Mouse (Mus musculus) adrenal gland, adult 10 weeks (tissue): ENCODE results near the gene Impdh2. TPM values are rescaled to one million over a fixed set of nuclear protein-coding genes. Genes with fewer than 3 reads are reported as not detected.

Experiments used
- polyA plus RNA-seq: library from polyadenylated mRNA; stranded (reverse); fragments of 350-450 nt; fragmentation: Illumina TruSeq; extraction: RNeasy Lipid Tissue Mini Kit (QIAGEN cat#74804); gene quantifications from one replicate; pipeline ENCODE4 v1.2.3, GENCODE M21; 2014; ENCODE audit warnings: low read depth, low replicate concordance

Impdh2 gene
- polyA plus RNA-seq: 26.3 TPM

GRCm38 (mm10) chr9:108560227-108560841 is at the start of gene Impdh2:
Gene Impdh2, plus strand, starts transcription at chr9:108560286.

GRCm38 (mm10) chr9:108516380-108517251 is 43.5 kb upstream of the Impdh2 start, which contains the start of gene Qrich1:
Gene Qrich1, plus strand, starts transcription at chr9:108516806.

GRCm38 (mm10) chr9:108566815-108567776 is 7.0 kb downstream of the Impdh2 start, which contains the start of gene Ndufaf3:
Gene Ndufaf3, minus strand, starts transcription at chr9:108567434.

GRCm38 (mm10) chr9:108569381-108570206 is 9.5 kb downstream of the Impdh2 start, which contains the start of gene Dalrd3:
Gene Dalrd3, plus strand, starts transcription at chr9:108569886.

GRCm38 (mm10) chr9:108578545-108579343 is 18.7 kb downstream of the Impdh2 start, which contains the start of gene Wdr6:
Gene Wdr6, minus strand, starts transcription at chr9:108578739.

GRCm38 (mm10) chr9:108596998-108597764 is 37.1 kb downstream of the Impdh2 start, which contains the start of gene P4htm:
Gene P4htm, minus strand, starts transcription at chr9:108597667.

Other genes starting within 250 kb of the Impdh2 start
- gene Gpx1, start 221.4 kb upstream of the Impdh2 start, polyA plus RNA-seq: 21.4 TPM
- 66.7 TPM for gene Usp4, start 212.4 kb upstream of the Impdh2 start, polyA plus RNA-seq
- gene 1700102P08Rik, start 167.5 kb upstream of the Impdh2 start, polyA plus RNA-seq: 1.2 TPM
- not detected for gene Ccdc36, start 131.8 kb upstream of the Impdh2 start, polyA plus RNA-seq
- not detected for gene BC048562, start 123.8 kb upstream of the Impdh2 start, polyA plus RNA-seq
- 6.2 TPM for gene Ccdc71, start 99.8 kb upstream of the Impdh2 start, polyA plus RNA-seq
- 1.5 TPM for gene Klhdc8b, start 98.7 kb upstream of the Impdh2 start, polyA plus RNA-seq
- 6.8 TPM for gene Lamb2, start 80.5 kb upstream of the Impdh2 start, polyA plus RNA-seq
- gene Usp19, start 69.7 kb upstream of the Impdh2 start, polyA plus RNA-seq: 18.4 TPM
- 95.6 TPM for gene Qars, start 52.6 kb upstream of the Impdh2 start, polyA plus RNA-seq
- gene Qrich1, start 43.5 kb upstream of the Impdh2 start, polyA plus RNA-seq: 57.8 TPM
- gene Ndufaf3, start 7.1 kb downstream of the Impdh2 start, polyA plus RNA-seq: 4.5 TPM
- 2.9 TPM for gene Dalrd3, start 9.6 kb downstream of the Impdh2 start, polyA plus RNA-seq
- gene Wdr6, start 18.5 kb downstream of the Impdh2 start, polyA plus RNA-seq: 6.2 TPM
- gene P4htm, start 37.4 kb downstream of the Impdh2 start, polyA plus RNA-seq: not detected
- gene Arih2, start 89.1 kb downstream of the Impdh2 start, polyA plus RNA-seq: 58.1 TPM
- 111 TPM for gene Slc25a20, start 101.8 kb downstream of the Impdh2 start, polyA plus RNA-seq
- gene Prkar2a, start 129.0 kb downstream of the Impdh2 start, polyA plus RNA-seq: 111 TPM
- 183 TPM for gene Ip6k2, start 223.5 kb downstream of the Impdh2 start, polyA plus RNA-seq
- gene Nckipsd, start 248.1 kb downstream of the Impdh2 start, polyA plus RNA-seq: 0.47 TPM